Mouse (Mus musculus) C2C12 (cell line): Measurements from ENCODE around the gene Leng9.

Experiments used
- CEBPB ChIP-seq: IDR thresholded peaks from one replicate; pipeline ENCODE4 v1.6.1; 2011; ENCODE audit warnings: low read depth, mild to moderate bottlenecking, control low read depth, moderate library complexity
- CTCF ChIP-seq: IDR thresholded peaks from one replicate; pipeline ENCODE4 v1.5.1; 2011; ENCODE audit not compliant: control insufficient read depth, insufficient read depth, insufficient read length
- MAX ChIP-seq: IDR thresholded peaks from one replicate; pipeline ENCODE4 v1.6.1; 2011; ENCODE audit warnings: mild to moderate bottlenecking, control low read depth
- MYOD1 ChIP-seq: IDR thresholded peaks from one replicate; pipeline ENCODE4 v1.6.1; 2011; ENCODE audit warnings: low read depth; ENCODE audit not compliant: control insufficient read depth, insufficient read length
- USF1 ChIP-seq: IDR thresholded peaks from one replicate; pipeline ENCODE4 v1.6.1; 2011; ENCODE audit warnings: low read depth, mild to moderate bottlenecking, control low read depth, moderate library complexity

GRCm38 (mm10) chr7:4144046-4144445 is 6.1 kb downstream of the Leng9 start:
- TF ChIP-seq CTCF, result no peak
- no peak for TF ChIP-seq CEBPB
- no peak for TF ChIP-seq MYOD1
- no peak for TF ChIP-seq USF1
- no peak for TF ChIP-seq MAX
